ENCODE assay signal across 10 mouse cellular contexts in the genomic region with DNA sequence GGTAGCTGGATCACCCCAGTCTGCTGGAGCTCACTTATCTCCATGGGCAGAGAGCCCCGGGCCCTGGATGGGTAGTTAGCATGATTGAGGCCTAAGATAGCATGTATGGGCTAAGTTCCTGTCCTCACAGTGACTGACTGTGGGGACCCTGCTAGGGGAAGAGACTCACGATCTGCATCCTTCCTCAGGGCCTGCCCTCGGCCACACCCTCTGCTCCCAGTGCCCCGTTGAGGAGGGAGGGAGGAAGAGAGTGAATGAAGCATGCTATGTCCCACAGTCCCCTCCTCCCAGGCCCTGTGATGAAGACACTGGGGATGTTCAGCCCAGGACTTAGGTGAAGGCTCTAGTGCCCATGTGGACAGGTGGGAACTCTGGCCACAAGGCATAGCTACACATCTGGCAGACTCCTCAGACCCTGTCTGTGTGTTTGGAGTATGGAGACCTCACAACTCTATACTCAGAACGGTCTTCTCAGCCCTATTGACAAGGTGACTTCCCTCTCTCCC. TPM values are rescaled to one million over a fixed set of nuclear protein-coding genes. Genes with fewer than 3 reads are reported as not detected.
A peak's percentile ranks its signal among the peaks of the same experiment; 100 is the strongest.
DNase-seq lines count a peak whose midpoint lies in the region; ATAC-seq and TF ChIP-seq lines count a peak whose summit lies in the region.
"Had no signal": no experiment of that assay in that cellular context is flagged by ENCODE, and none has a peak within 500 bp of the region (broad histone marks: within the 10 kb centered on the region; RNA-seq: fewer than 3 reads in every experiment).

No protein-coding gene starts in this region.

- intact Hi-C loops in heart, postnatal 36 days (cut with DNase I) = no loop called here

- H3K36me3 ChIP-seq in heart, embryonic 10.5 days = peaks cover 13% of the 10 kb centered on the region; the same call in 1 of the 2 replicates
- H3K36me3 ChIP-seq in neural tube, embryonic 12.5 days = no peaks in the 10 kb centered on the region
- peaks cover 22% of the 10 kb centered on the region for H3K36me3 ChIP-seq in intestine, postnatal 0 days (ENCODE audit: control insufficient read depth, insufficient read depth)
- H3K36me3 ChIP-seq in stomach, embryonic 15.5 days = peaks cover 18% of the 10 kb centered on the region; the same call in 1 of the 2 replicates
- no peaks in the 10 kb centered on the region for H3K36me3 ChIP-seq in forebrain, embryonic 15.5 days
- H3K36me3 ChIP-seq: hindbrain, embryonic 13.5 days had no signal

- H3K9me3 ChIP-seq in heart, embryonic 10.5 days = no peaks in the 10 kb centered on the region
- H3K9me3 ChIP-seq in neural tube, embryonic 12.5 days = no peaks in the 10 kb centered on the region
- H3K9me3 ChIP-seq in intestine, postnatal 0 days (ENCODE audit: control insufficient read depth) = no peaks in the 10 kb centered on the region
- H3K9me3 ChIP-seq in stomach, embryonic 15.5 days = no peaks in the 10 kb centered on the region
- no peaks in the 10 kb centered on the region for H3K9me3 ChIP-seq in forebrain, embryonic 15.5 days
- H3K9me3 ChIP-seq: hindbrain, embryonic 13.5 days had no signal

- no peak overlapping the region for H3K4me3 ChIP-seq in heart, embryonic 10.5 days
- H3K4me3 ChIP-seq in neural tube, embryonic 12.5 days = no peak overlapping the region
- H3K4me3 ChIP-seq in intestine, postnatal 0 days (ENCODE audit: low read depth, low read length) = peak overlapping the region; percentile 44
- peak overlapping the region; percentile 45 for H3K4me3 ChIP-seq in stomach, embryonic 15.5 days (replicated peaks)
- H3K4me3 ChIP-seq in forebrain, embryonic 15.5 days = no peak overlapping the region
- H3K4me3 ChIP-seq: hindbrain, embryonic 13.5 days had no signal

- H3K27me3 ChIP-seq in heart, embryonic 10.5 days (ENCODE audit: insufficient read depth, poor library complexity, severe bottlenecking) = 0 out of 2 replicates have a peak, but pooled peaks cover 4% of the 10 kb centered on the region
- no peaks in the 10 kb centered on the region for H3K27me3 ChIP-seq in neural tube, embryonic 12.5 days (replicated peaks)
- H3K27me3 ChIP-seq in intestine, postnatal 0 days (replicated peaks; ENCODE audit: control insufficient read depth, insufficient read depth, low read length) = no peaks in the 10 kb centered on the region
- H3K27me3 ChIP-seq in stomach, embryonic 15.5 days (replicated peaks) = no peaks in the 10 kb centered on the region
- H3K27me3 ChIP-seq in forebrain, embryonic 15.5 days = no peaks in the 10 kb centered on the region
- H3K27me3 ChIP-seq: Patski had no signal

- 54% methylated on average over 5 of the region's 5 CpGs for WGBS in heart, embryonic 10.5 days
- 60% methylated on average over 5 of the region's 5 CpGs for WGBS in neural tube, embryonic 12.5 days
- WGBS in intestine, postnatal 0 days = 34% methylated on average over 5 of the region's 5 CpGs
- 31% methylated on average over 5 of the region's 5 CpGs for WGBS in stomach, embryonic 15.5 days
- 56% methylated on average over 5 of the region's 5 CpGs for WGBS in forebrain, embryonic 15.5 days

- peaks cover 29% of the 10 kb centered on the region for H3K4me1 ChIP-seq in heart, embryonic 10.5 days
- peaks cover 4% of the 10 kb centered on the region; the same call in 1 of the 2 replicates for H3K4me1 ChIP-seq in neural tube, embryonic 12.5 days
- H3K4me1 ChIP-seq in intestine, postnatal 0 days (replicated peaks; ENCODE audit: control insufficient read depth, insufficient read depth, low read length) = no peaks in the 10 kb centered on the region
- no peaks in the 10 kb centered on the region; the same call in 1 of the 2 replicates for H3K4me1 ChIP-seq in stomach, embryonic 15.5 days
- H3K4me1 ChIP-seq in forebrain, embryonic 15.5 days = peaks cover 5% of the 10 kb centered on the region; the same call in 1 of the 2 replicates

- H3K9ac ChIP-seq in neural tube, embryonic 12.5 days = no peak overlapping the region
- H3K9ac ChIP-seq in intestine, postnatal 0 days (ENCODE audit: low read depth, low read length) = 0 out of 2 replicates have a peak overlapping the region, but pooled peaks have one; percentile 54
- H3K9ac ChIP-seq in stomach, embryonic 15.5 days = peak overlapping the region; percentile 9; the same call in 1 of the 2 replicates
- no peak overlapping the region for H3K9ac ChIP-seq in forebrain, embryonic 15.5 days (replicated peaks)
- H3K9ac ChIP-seq: hindbrain, embryonic 13.5 days had no signal

- H3K27ac ChIP-seq in heart, embryonic 10.5 days = no peak overlapping the region
- H3K27ac ChIP-seq in neural tube, embryonic 12.5 days = no peak overlapping the region
- H3K27ac ChIP-seq in intestine, postnatal 0 days (ENCODE audit: low read depth, low read length) = no peak overlapping the region
- no peak overlapping the region for H3K27ac ChIP-seq in stomach, embryonic 15.5 days
- H3K27ac ChIP-seq in forebrain, embryonic 15.5 days (replicated peaks) = no peak overlapping the region
- H3K27ac ChIP-seq: hindbrain, embryonic 13.5 days had no signal

- no peak for TF ChIP-seq CTCF in intestine, postnatal 0 days (IDR thresholded peaks at IDR 0.05; ENCODE audit: low read depth)

- 0 out of 2 replicates have a peak overlapping the region, but pooled peaks have one; percentile 27 for H3K4me2 ChIP-seq in neural tube, embryonic 12.5 days (replicated peaks)
- peak overlapping the region; percentile 60 for H3K4me2 ChIP-seq in intestine, postnatal 0 days (replicated peaks; ENCODE audit: low read depth)
- peak overlapping the region; percentile 64 for H3K4me2 ChIP-seq in stomach, embryonic 15.5 days
- no peak overlapping the region for H3K4me2 ChIP-seq in forebrain, embryonic 15.5 days (replicated peaks)

- DNase-seq in heart, embryonic 10.5 days (ENCODE audit: low spot score) = peak; percentile 71
- DNase-seq in heart, postnatal 36 days = no peak
- no peak for DNase-seq in neural tube, embryonic 10.5 days (ENCODE audit: extremely low spot score, low spot score)

- no peak for ATAC-seq in neural tube, embryonic 12.5 days (ENCODE audit: low FRiP score, low read depth)
- ATAC-seq in intestine, postnatal 0 days = no peak
- ATAC-seq in stomach, embryonic 15.5 days (ENCODE audit: insufficient read depth, low FRiP score, low read depth) = no peak
- ATAC-seq in monocyte, adult 5-6 weeks (replicated peaks; ENCODE audit: insufficient number of reproducible peaks, low FRiP score, low TSS enrichment, poor library complexity, severe bottlenecking) = no peak
- no peak for ATAC-seq in forebrain, embryonic 15.5 days (replicated peaks)
- ATAC-seq: Patski had no signal

RNA-seq across cellular contexts. Expression of a gene that starts 1.7 kb away (rescaled TPM):
- 17.1 and 18.2 TPM in 2 replicates for polyA plus RNA-seq in heart, embryonic 10.5 days (2016; fragmentation: Nextera tagmentation; extraction: Ambion mirVana)
- 10 to 100 TPM; 69.8 to 78.5 TPM for total RNA-seq in heart, postnatal 36 days (2021)
- 26.4 and 27.9 TPM in 2 replicates for polyA plus RNA-seq in neural tube, embryonic 12.5 days (2016; fragmentation: Nextera tagmentation; extraction: Ambion mirVana)
- 112 and 113 TPM in 2 replicates for polyA plus RNA-seq in intestine, postnatal 0 days (2015; fragmentation: Nextera tagmentation; extraction: Ambion mirVana)
- polyA plus RNA-seq in stomach, embryonic 15.5 days (2015; fragmentation: Nextera tagmentation; extraction: Ambion mirVana) = 326 and 336 TPM in 2 replicates
- not detected in 3 replicates for total RNA-seq in monocyte, adult 5-6 weeks (2017)
- 8.1 and 8.3 TPM in 2 replicates for polyA plus RNA-seq in forebrain, embryonic 15.5 days (2015; fragmentation: Nextera tagmentation; extraction: Ambion mirVana)

Comparison
In these comparisons a context has a peak if more than half of its experiments do, and no peak if none do; other contexts are left out.
1. H3K4me3 ChIP-seq: peak in intestine, postnatal 0 days (single experiment) and stomach, embryonic 15.5 days (single experiment); none in heart, embryonic 10.5 days (single experiment), neural tube, embryonic 12.5 days (single experiment) and forebrain, embryonic 15.5 days (single experiment).
2. H3K9ac ChIP-seq: peak in intestine, postnatal 0 days (single experiment) and stomach, embryonic 15.5 days (single experiment); none in neural tube, embryonic 12.5 days (single experiment) and forebrain, embryonic 15.5 days (single experiment).